In the genomic region with DNA sequence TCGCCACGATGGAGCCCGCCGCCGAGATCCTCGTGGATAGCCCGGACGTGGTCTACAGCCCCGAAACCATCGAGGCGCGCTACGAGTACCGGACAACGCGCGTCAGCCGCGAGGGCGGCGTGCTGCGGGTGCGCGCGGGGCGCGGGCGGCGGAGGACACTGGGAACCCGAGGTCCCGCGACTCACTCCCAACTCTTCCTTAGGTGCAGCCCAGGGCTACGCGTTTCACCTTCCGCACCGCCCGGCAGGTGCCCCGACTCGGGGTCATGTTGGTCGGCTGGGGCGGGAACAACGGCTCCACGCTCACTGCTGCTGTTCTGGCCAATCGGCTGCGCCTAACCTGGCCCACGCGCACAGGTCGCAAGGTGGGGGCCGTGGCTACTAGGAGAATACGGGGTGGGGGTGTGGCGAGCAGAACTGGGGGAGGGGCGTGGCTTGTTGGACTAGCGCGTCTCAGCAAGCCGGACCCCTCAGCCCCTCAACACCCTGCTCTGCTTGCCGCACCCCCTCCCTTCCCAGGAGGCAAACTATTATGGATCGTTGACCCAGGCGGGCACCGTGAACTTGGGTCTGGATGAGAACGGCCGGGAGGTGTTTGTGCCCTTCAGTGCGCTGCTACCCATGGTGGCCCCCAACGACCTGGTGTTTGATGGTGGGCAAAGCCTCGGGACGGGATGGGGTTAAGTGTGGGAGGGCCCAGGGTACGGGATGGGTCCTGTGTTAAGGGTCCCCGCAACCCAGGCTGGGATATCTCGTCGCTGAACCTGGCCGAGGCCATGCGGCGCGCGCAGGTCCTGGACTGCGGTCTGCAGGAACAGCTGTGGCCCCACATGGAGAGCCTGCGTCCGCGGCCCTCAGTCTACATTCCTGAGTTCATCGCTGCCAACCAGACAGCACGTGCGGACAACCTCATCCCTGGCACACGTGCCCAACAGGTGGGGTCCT, we compare ENCODE assay signal across 7 mouse cellular contexts. TPM values are rescaled to one million over a fixed set of nuclear protein-coding genes. Genes with fewer than 3 reads are reported as not detected.
DNase-seq lines count a peak whose midpoint lies in the region; ATAC-seq and TF ChIP-seq lines count a peak whose summit lies in the region.

No protein-coding gene starts in this region.

- ATAC-seq in limb, embryonic 13.5 days (ENCODE audit: low FRiP score, low read depth), result peak; percentile 1; the same call in 1 of the 2 replicates
- ATAC-seq in midbrain, embryonic 14.5 days (ENCODE audit: low FRiP score, low TSS enrichment), result peak; percentile 12

- peak overlapping the region; percentile 78 for H3K4me3 ChIP-seq in spleen, adult 2 months (ENCODE audit: extremely low read depth, insufficient read depth, insufficient read length)
- peak overlapping the region; percentile 70 for H3K4me3 ChIP-seq in limb, embryonic 13.5 days
- H3K4me3 ChIP-seq in midbrain, embryonic 14.5 days (replicated peaks; ENCODE audit: low read depth, low read length), result peak overlapping the region; percentile 63

- peaks cover 9% of the 10 kb centered on the region for H3K4me1 ChIP-seq in spleen, adult 2 months (ENCODE audit: control insufficient read depth, insufficient read depth, insufficient read length)
- H3K4me1 ChIP-seq in limb, embryonic 13.5 days, result peaks cover 62% of the 10 kb centered on the region
- H3K4me1 ChIP-seq in midbrain, embryonic 14.5 days (ENCODE audit: control insufficient read depth, insufficient read depth, low read length), result peaks cover 36% of the 10 kb centered on the region

- no peak for TF ChIP-seq CTCF in spleen, adult 2 months (IDR thresholded peaks at IDR 0.05; ENCODE audit: extremely low read depth, insufficient read depth, insufficient read length, insufficient replicate concordance)

- peak overlapping the region; percentile 98 for H3K4me2 ChIP-seq in limb, embryonic 13.5 days (replicated peaks)
- peak overlapping the region; percentile 98 for H3K4me2 ChIP-seq in midbrain, embryonic 14.5 days (ENCODE audit: low read length)

- H3K36me3 ChIP-seq in spleen, adult 2 months (ENCODE audit: control insufficient read depth, insufficient read depth, low read length), result peaks cover 21% of the 10 kb centered on the region
- H3K36me3 ChIP-seq in limb, embryonic 13.5 days, result peaks cover 50% of the 10 kb centered on the region
- H3K36me3 ChIP-seq in midbrain, embryonic 14.5 days (ENCODE audit: control insufficient read depth, insufficient read depth, low read length), result peaks cover 30% of the 10 kb centered on the region

- H3K27me3 ChIP-seq in spleen, adult 2 months (ENCODE audit: control insufficient read depth, insufficient read depth, low read length), result no peaks in the 10 kb centered on the region
- H3K27me3 ChIP-seq in limb, embryonic 13.5 days, result no peaks in the 10 kb centered on the region
- H3K27me3 ChIP-seq in midbrain, embryonic 14.5 days (ENCODE audit: control insufficient read depth, insufficient read depth, low read length), result 0 out of 2 replicates have a peak, but pooled peaks cover 5% of the 10 kb centered on the region

- TF ChIP-seq POLR2A in spleen, adult 2 months (IDR thresholded peaks at IDR 0.05; ENCODE audit: low read depth, low read length), result no peak

- 23% methylated on average over 82 of the region's 82 CpGs for WGBS in spleen, adult 2 months
- WGBS in limb, embryonic 13.5 days, result 7% methylated on average over 82 of the region's 82 CpGs
- 10% methylated on average over 78 of the region's 82 CpGs for WGBS in midbrain, embryonic 14.5 days

- H3K27ac ChIP-seq in spleen, adult 2 months (ENCODE audit: insufficient read depth, low read length), result peak overlapping the region; percentile 77
- H3K27ac ChIP-seq in limb, embryonic 13.5 days, result peak overlapping the region; percentile 79
- H3K27ac ChIP-seq in midbrain, embryonic 14.5 days (replicated peaks; ENCODE audit: low read depth, low read length), result peak overlapping the region; percentile 64

- peak overlapping the region; percentile 78 for H3K9ac ChIP-seq in limb, embryonic 13.5 days
- peak overlapping the region; percentile 72 for H3K9ac ChIP-seq in midbrain, embryonic 14.5 days (replicated peaks; ENCODE audit: low read length)

- DNase-seq in spleen, adult 2 months (ENCODE audit: low read depth in 1 of 2, low spot score in 2 of 2), result no peak
- DNase-seq in spleen, adult 18-20 months, result no peak
- DNase-seq in cerebellum, postnatal 14 days, result peak; percentile 59 to 71
- peak; percentile 43 for DNase-seq in heart, postnatal 4 days
- DNase-seq in midbrain, embryonic 14.5 days, result peak; percentile 70
- DNase-seq in Muller cell, postnatal 12 days (ENCODE audit: inconsistent ontology term), result no peak

- no peaks in the 10 kb centered on the region for H3K9me3 ChIP-seq in limb, embryonic 13.5 days
- H3K9me3 ChIP-seq in midbrain, embryonic 14.5 days (ENCODE audit: control insufficient read depth, low read length), result no peaks in the 10 kb centered on the region

RNA-seq across cellular contexts. Expression of gene Isyna1, which starts 0.7 kb away (rescaled TPM):
- polyA plus RNA-seq in spleen, adult 2 months (2012; rRNA removed), result 136 and 189 TPM in 2 replicates
- total RNA-seq in heart, postnatal 4 days (2021), result 10 to 100 TPM; 38.9 to 41.6 TPM
- polyA plus RNA-seq in limb, embryonic 13.5 days (2015; fragmentation: Nextera tagmentation; extraction: Ambion mirVana), result 162 and 165 TPM in 2 replicates
- 91.9 and 101 TPM in 2 replicates for polyA plus RNA-seq in midbrain, embryonic 14.5 days (2014; fragmentation: Nextera tagmentation; extraction: Ambion mirVana)

RNA-seq across cellular contexts. Expression of gene Ssbp4, which starts 13.8 kb away (rescaled TPM):
- polyA plus RNA-seq in spleen, adult 2 months (2012; rRNA removed), result 168 and 256 TPM in 2 replicates
- 10 to 100 TPM; 73.8 to 78.5 TPM for total RNA-seq in heart, postnatal 4 days (2021)
- polyA plus RNA-seq in limb, embryonic 13.5 days (2015; fragmentation: Nextera tagmentation; extraction: Ambion mirVana), result 115 and 131 TPM in 2 replicates
- polyA plus RNA-seq in midbrain, embryonic 14.5 days (2014; fragmentation: Nextera tagmentation; extraction: Ambion mirVana), result 172 and 213 TPM in 2 replicates

RNA-seq across cellular contexts. Expression of gene Lrrc25, which starts 21.1 kb away (rescaled TPM):
- polyA plus RNA-seq in spleen, adult 2 months (2012; rRNA removed), result 41.6 and 53.1 TPM in 2 replicates
- total RNA-seq in heart, postnatal 4 days (2021), result 1 to 10 TPM; 1.1 to 1.5 TPM
- 1.9 and 2.3 TPM in 2 replicates for polyA plus RNA-seq in limb, embryonic 13.5 days (2015; fragmentation: Nextera tagmentation; extraction: Ambion mirVana)
- polyA plus RNA-seq in midbrain, embryonic 14.5 days (2014; fragmentation: Nextera tagmentation; extraction: Ambion mirVana), result 0.34 and 1.1 TPM in 2 replicates

RNA-seq across cellular contexts. Expression of gene Gdf15, which starts 37.4 kb away (rescaled TPM):
- polyA plus RNA-seq in spleen, adult 2 months (2012; rRNA removed), result 5.2 and 6.0 TPM in 2 replicates
- 1 to 10 TPM; 2.7 to 3.5 TPM for total RNA-seq in heart, postnatal 4 days (2021)
- polyA plus RNA-seq in limb, embryonic 13.5 days (2015; fragmentation: Nextera tagmentation; extraction: Ambion mirVana), result 0.18 TPM in 1 of 2 replicates, not detected in the other
- polyA plus RNA-seq in midbrain, embryonic 14.5 days (2014; fragmentation: Nextera tagmentation; extraction: Ambion mirVana), result 0.16 and 0.20 TPM in 2 replicates

RNA-seq across cellular contexts. Expression of gene Ell, which starts 55.6 kb away (rescaled TPM):
- 21.3 and 27.9 TPM in 2 replicates for polyA plus RNA-seq in spleen, adult 2 months (2012; rRNA removed)
- total RNA-seq in heart, postnatal 4 days (2021), result 10 to 100 TPM; 16.7 to 17.6 TPM
- 20.9 and 21.4 TPM in 2 replicates for polyA plus RNA-seq in limb, embryonic 13.5 days (2015; fragmentation: Nextera tagmentation; extraction: Ambion mirVana)
- 14.9 and 17.1 TPM in 2 replicates for polyA plus RNA-seq in midbrain, embryonic 14.5 days (2014; fragmentation: Nextera tagmentation; extraction: Ambion mirVana)

Comparison
In these comparisons a context has a peak if more than half of its experiments do, and no peak if none do; other contexts are left out.
1. DNase-seq: peak in cerebellum, postnatal 14 days (2 of 2), heart, postnatal 4 days (single experiment) and midbrain, embryonic 14.5 days (single experiment); none in spleen, adult 2 months (0 of 2), spleen, adult 18-20 months (0 of 2) and Muller cell, postnatal 12 days (single experiment).
2. RNA of gene Lrrc25, which starts 21.1 kb away (polyA plus RNA-seq): 41.6 to 53.1 TPM in spleen, adult 2 months; 1.9 to 2.3 TPM in limb, embryonic 13.5 days and 0.34 to 1.1 TPM in midbrain, embryonic 14.5 days; every median in the first group is over 10 times any median in the second.
3. Peak in every context shown above with its lines, with median percentiles within 50 percentile points of each other: H3K27ac ChIP-seq and H3K4me3 ChIP-seq.